Mouse (Mus musculus): ENCODE measurements around the gene Zkscan17. TPM values are rescaled to one million over a fixed set of nuclear protein-coding genes. Genes with fewer than 3 reads are reported as not detected.
"Not testable (repeated sequence)": the region's sequence is repeated elsewhere in the genome, so short reads cannot be mapped to it uniquely, and the experiment has no call there.

The Zkscan17 gene
- 1 to 10 TPM; 7.9 to 9.1 TPM for total RNA-seq (2021)

- DNase-seq (ENCODE audit: extremely low spot score in 1 of 2, low spot score in 1 of 2) = no peak
Observed at GRCm38 (mm10) chr11:59526472-59527080, at the start of gene Zkscan17. TSS of gene Zkscan17 (minus strand) at chr11:59526751.

GRCm38 (mm10) chr11:59576135-59576534 lies 49.6 kb upstream of the Zkscan17 start, which contains the start of gene Olfr222:
TSS of gene Olfr222 (minus strand) at chr11:59576235.
- not testable (repeated sequence) for DNase-seq (ENCODE audit: extremely low spot score in 1 of 2, low spot score in 1 of 2)

- no peak for DNase-seq (ENCODE audit: extremely low spot score in 1 of 2, low spot score in 1 of 2)
Observed at GRCm38 (mm10) chr11:59575726-59576125, 49.2 kb upstream of the Zkscan17 start.

GRCm38 (mm10) chr11:59569306-59569705 lies 42.8 kb upstream of the Zkscan17 start:
- peak in 1 of 2 experiments; percentile 16 for DNase-seq (ENCODE audit: extremely low spot score in 1 of 2, low spot score in 1 of 2)

GRCm38 (mm10) chr11:59562837-59563236 lies 36.3 kb upstream of the Zkscan17 start:
- DNase-seq (ENCODE audit: extremely low spot score in 1 of 2, low spot score in 1 of 2) = no peak

- DNase-seq (ENCODE audit: extremely low spot score in 1 of 2, low spot score in 1 of 2) = no peak
Observed at GRCm38 (mm10) chr11:59562336-59562735, 35.8 kb upstream of the Zkscan17 start.

GRCm38 (mm10) chr11:59560906-59561305 lies 34.4 kb upstream of the Zkscan17 start:
- DNase-seq (ENCODE audit: extremely low spot score in 1 of 2, low spot score in 1 of 2) = no peak

- no peak for DNase-seq (ENCODE audit: extremely low spot score in 1 of 2, low spot score in 1 of 2)
Observed at GRCm38 (mm10) chr11:59554535-59554934, 28.0 kb upstream of the Zkscan17 start.

GRCm38 (mm10) chr11:59554127-59554526 lies 27.6 kb upstream of the Zkscan17 start:
- no peak for DNase-seq (ENCODE audit: extremely low spot score in 1 of 2, low spot score in 1 of 2)

- no peak for DNase-seq (ENCODE audit: extremely low spot score in 1 of 2, low spot score in 1 of 2)
Observed at GRCm38 (mm10) chr11:59544005-59544404, 17.5 kb upstream of the Zkscan17 start.

- no peak for DNase-seq (ENCODE audit: extremely low spot score in 1 of 2, low spot score in 1 of 2)
Observed at GRCm38 (mm10) chr11:59543376-59543775, 16.8 kb upstream of the Zkscan17 start.

GRCm38 (mm10) chr11:59542442-59542841 lies 15.9 kb upstream of the Zkscan17 start:
- no peak for DNase-seq (ENCODE audit: extremely low spot score in 1 of 2, low spot score in 1 of 2)

GRCm38 (mm10) chr11:59541324-59541723 lies 14.8 kb upstream of the Zkscan17 start, which contains the start of gene Nlrp3:
TSS of gene Nlrp3 (plus strand) at chr11:59541568.
- no peak for DNase-seq (ENCODE audit: extremely low spot score in 1 of 2, low spot score in 1 of 2)

- no peak for DNase-seq (ENCODE audit: extremely low spot score in 1 of 2, low spot score in 1 of 2)
Observed at GRCm38 (mm10) chr11:59540123-59540522, 13.6 kb upstream of the Zkscan17 start.

- peak in 1 of 2 experiments; percentile 49 for DNase-seq (ENCODE audit: extremely low spot score in 1 of 2, low spot score in 1 of 2)
Observed at GRCm38 (mm10) chr11:59538387-59538786, 11.8 kb upstream of the Zkscan17 start.

GRCm38 (mm10) chr11:59537218-59538130 lies 10.9 kb upstream of the Zkscan17 start:
- DNase-seq (ENCODE audit: extremely low spot score in 1 of 2, low spot score in 1 of 2) = peak in 1 of 2 experiments; percentile 24

- DNase-seq (ENCODE audit: extremely low spot score in 1 of 2, low spot score in 1 of 2) = no peak
Observed at GRCm38 (mm10) chr11:59531562-59531961, 5.0 kb upstream of the Zkscan17 start.

- no peak for DNase-seq (ENCODE audit: extremely low spot score in 1 of 2, low spot score in 1 of 2)
Observed at GRCm38 (mm10) chr11:59530870-59531535, 4.5 kb upstream of the Zkscan17 start.

- DNase-seq (ENCODE audit: extremely low spot score in 1 of 2, low spot score in 1 of 2) = no peak
Observed at GRCm38 (mm10) chr11:59530221-59530620, 3.7 kb upstream of the Zkscan17 start.

GRCm38 (mm10) chr11:59525237-59525636 lies 1.3 kb downstream of the Zkscan17 start:
- peak; percentile 54 to 84 for DNase-seq (ENCODE audit: extremely low spot score in 1 of 2, low spot score in 1 of 2)

GRCm38 (mm10) chr11:59524150-59524549 lies 2.4 kb downstream of the Zkscan17 start:
- DNase-seq (ENCODE audit: extremely low spot score in 1 of 2, low spot score in 1 of 2) = no peak
